Mouse (Mus musculus) spleen, adult 2 months (tissue): ENCODE data around the gene Gtpbp2.

Experiments
- CTCF ChIP-seq: fragments of 200-500 bp; IDR thresholded peaks from 2 replicates; pipeline ENCODE4 v1.5.1; 2011; ENCODE audit warnings: mild to moderate bottlenecking, inconsistent platforms; ENCODE audit not compliant: insufficient read depth, insufficient read length, insufficient replicate concordance; ENCODE audit errors: extremely low read depth
- POLR2A ChIP-seq: fragments of 200-500 bp; IDR thresholded peaks from 2 replicates; pipeline ENCODE4 v1.6.1; 2011; ENCODE audit warnings: low read depth, low read length, inconsistent platforms

GRCm38 (mm10) chr17:46161710-46162109 is 878 bp downstream of the Gtpbp2 start:
- TF ChIP-seq POLR2A, result no peak
- no peak for TF ChIP-seq CTCF
